Mouse (Mus musculus) hematopoietic multipotent progenitor cell, adult 10-12 weeks (in vitro differentiated cells): ENCODE measurements around the gene Cc2d2a. TPM values are rescaled to one million over a fixed set of nuclear protein-coding genes. Genes with fewer than 3 reads are reported as not detected.

ENCODE experiments used
- polyA plus RNA-seq: library from polyadenylated mRNA; stranded (reverse); fragments of >175 nt; gene quantifications from 2 replicates; pipeline ENCODE4 v1.2.3, GENCODE M21; 2012; ENCODE audit warnings: low replicate concordance

Gene Cc2d2a
- 0.03 and 0.08 TPM in 2 replicates for polyA plus RNA-seq

DNA sequence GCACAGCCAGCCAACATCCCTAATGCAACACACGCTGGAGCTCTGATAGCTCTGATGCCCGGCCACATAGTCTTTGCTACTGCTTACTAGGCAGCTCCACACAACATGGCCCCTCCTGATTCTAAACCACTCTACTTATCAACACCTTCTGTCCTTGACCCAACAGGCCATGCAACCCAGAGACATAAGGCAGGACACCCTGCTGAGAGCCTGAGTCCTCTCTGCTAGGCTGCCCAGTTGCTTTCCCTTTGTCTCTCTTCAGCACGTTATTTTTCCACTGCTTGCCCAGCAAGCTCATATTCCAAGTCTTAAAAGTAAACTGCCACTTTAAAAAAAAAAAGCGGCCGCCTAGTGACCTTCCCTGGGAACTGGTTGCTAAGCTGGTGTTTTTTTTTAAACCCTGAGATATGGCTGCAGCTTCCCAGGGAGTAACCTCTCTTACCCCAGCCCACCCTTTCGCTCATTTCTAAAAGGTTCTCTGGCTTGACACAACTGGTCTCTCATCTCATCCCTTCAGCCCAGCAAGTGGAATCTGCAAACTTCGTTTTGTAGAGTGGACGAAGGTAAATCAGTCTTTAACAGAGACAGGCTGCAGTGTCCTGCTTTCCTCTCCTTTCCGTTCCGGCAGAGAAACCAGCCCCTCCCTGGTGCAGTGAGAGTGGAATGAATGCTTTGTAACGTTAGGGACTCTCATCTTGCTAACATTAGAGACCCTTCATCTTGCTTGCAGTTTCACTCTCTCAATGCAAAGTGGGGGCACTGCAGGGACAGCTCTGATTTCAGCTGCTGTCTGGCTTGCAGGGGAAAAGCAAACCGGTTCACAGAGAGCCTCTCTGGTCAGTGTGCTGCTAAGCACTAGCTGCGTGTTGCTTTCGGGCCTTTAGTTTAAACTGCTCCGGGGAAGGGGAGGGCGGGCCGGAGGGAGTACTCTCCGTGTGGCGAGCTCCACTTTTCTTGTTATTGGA lies at the start of gene Cc2d2a:
Cc2d2a (plus strand) TSS at position 350 of the 965 bp plus-strand sequence.

Other genes starting within 250 kb of the Cc2d2a start
- 0.48 TPM in 1 of 2 replicates, not detected in the other for gene C1qtnf7, start 146.8 kb upstream of the Cc2d2a start, polyA plus RNA-seq
- gene Bst1, start 156.5 kb downstream of the Cc2d2a start, polyA plus RNA-seq = 3.2 and 6.6 TPM in 2 replicates
- gene Fbxl5, start 159.3 kb downstream of the Cc2d2a start, polyA plus RNA-seq = 25.1 and 30.7 TPM in 2 replicates
- 4.4 and 7.7 TPM in 2 replicates for gene Cd38, start 206.2 kb downstream of the Cc2d2a start, polyA plus RNA-seq